Mouse (Mus musculus): ENCODE results near the gene Vinac1. TPM values are rescaled to one million over a fixed set of nuclear protein-coding genes. Genes with fewer than 3 reads are reported as not detected.

Gene Vinac1
- 0.12 and 0.34 TPM in 2 replicates for polyA plus RNA-seq (2015; fragmentation: Nextera tagmentation; extraction: Ambion mirVana)

DNA sequence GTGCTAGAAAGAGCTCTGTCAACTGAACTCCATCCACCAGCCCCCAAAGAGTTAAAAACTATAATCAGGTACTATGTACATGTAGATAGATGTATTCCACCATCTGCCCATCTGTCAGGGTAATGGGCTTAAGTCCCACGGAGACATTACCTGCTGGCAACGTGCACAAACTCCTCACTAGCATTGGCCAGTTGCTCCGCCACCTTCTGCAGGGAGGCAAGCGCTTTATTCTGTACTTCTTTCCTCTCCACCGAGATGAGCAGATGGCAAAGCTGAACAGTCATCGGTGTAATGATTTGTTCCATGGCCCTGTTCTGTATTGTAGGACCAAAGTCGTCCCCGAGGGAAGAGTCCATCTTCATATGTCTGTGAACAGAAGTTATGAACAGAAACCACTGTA lies at the start of gene Vinac1:
Gene Vinac1, minus strand, starts transcription at position 362 of the 400 bp plus-strand sequence.
- no peak within 1 kb of the TSS for H3K4me3 ChIP-seq (replicated peaks; ENCODE audit: low read length)
- no peaks in the 10 kb centered on the region for H3K4me1 ChIP-seq (replicated peaks; ENCODE audit: control insufficient read depth, insufficient read depth, low read length)
- no peak within 1 kb of the TSS for H3K27ac ChIP-seq (ENCODE audit: low read length)
- WGBS = 74% methylated on average over 8 of the region's 8 CpGs
- ATAC-seq = no peak
- H3K9ac ChIP-seq (replicated peaks; ENCODE audit: low read depth, low read length) = no peak within 1 kb of the TSS
- H3K4me2 ChIP-seq (ENCODE audit: low read length) = no peak within 1 kb of the TSS
- no peaks in the 10 kb centered on the region for H3K36me3 ChIP-seq (ENCODE audit: control insufficient read depth, insufficient read depth)
- no peaks in the 10 kb centered on the region for H3K27me3 ChIP-seq (replicated peaks; ENCODE audit: control insufficient read depth, insufficient read depth, low read length)
- H3K9me3 ChIP-seq (ENCODE audit: control insufficient read depth, low read length) = no peaks in the 10 kb centered on the region

DNA sequence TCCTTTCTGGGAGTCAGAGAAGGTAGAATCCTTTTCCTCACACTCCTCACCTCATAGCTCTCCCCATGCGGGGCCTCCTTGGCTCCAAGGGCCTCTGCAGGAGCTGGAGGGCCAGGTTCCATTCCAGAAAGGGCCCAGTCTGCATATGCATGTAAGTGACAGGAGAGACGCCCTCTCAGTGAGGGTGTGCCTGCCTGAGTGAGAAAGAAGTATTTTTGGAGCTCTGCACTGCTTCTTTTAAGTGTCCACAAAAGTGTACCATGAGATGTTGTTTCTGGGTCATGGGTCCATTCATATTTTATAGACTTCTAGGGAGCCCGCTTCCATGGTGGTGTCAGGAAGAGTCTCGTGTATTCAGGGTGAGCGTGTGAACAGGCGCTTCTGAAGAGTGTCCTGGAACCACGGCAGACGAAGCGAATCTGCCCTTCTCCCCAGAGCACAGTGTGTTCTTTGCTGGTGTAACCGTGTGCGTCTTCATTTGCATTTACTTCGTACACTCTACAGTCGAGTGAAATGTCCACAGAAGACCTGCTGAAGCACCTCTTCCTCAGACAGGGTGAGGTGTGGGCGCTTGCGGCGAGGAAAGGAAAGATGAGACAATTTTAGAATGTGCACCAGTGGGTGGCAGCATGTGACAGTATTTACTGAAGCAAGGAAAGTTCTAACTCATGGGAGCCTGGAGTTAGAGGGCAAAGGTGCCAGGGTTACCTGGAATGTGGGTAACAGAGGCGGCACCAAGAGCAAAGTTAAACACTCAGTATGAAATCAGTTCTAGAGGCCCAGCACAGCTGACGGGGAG lies 46.2 kb upstream of the Vinac1 start:
- WGBS = 90% methylated on average over 18 of the region's 18 CpGs
- H3K4me3 ChIP-seq (replicated peaks; ENCODE audit: low read length) = no peak overlapping the region
- peaks cover 9% of the 10 kb centered on the region; the same call in 1 of the 2 replicates for H3K36me3 ChIP-seq (ENCODE audit: control insufficient read depth, insufficient read depth)
- H3K27ac ChIP-seq (ENCODE audit: low read length) = no peak overlapping the region
- no peak overlapping the region for H3K4me2 ChIP-seq (ENCODE audit: low read length)
- H3K27me3 ChIP-seq (replicated peaks; ENCODE audit: control insufficient read depth, insufficient read depth, low read length) = no peaks in the 10 kb centered on the region
- no peaks in the 10 kb centered on the region for H3K4me1 ChIP-seq (replicated peaks; ENCODE audit: control insufficient read depth, insufficient read depth, low read length)
- no peaks in the 10 kb centered on the region for H3K9me3 ChIP-seq (ENCODE audit: control insufficient read depth, low read length)
- ATAC-seq = no peak
- H3K9ac ChIP-seq (replicated peaks; ENCODE audit: low read depth, low read length) = no peak overlapping the region

DNA sequence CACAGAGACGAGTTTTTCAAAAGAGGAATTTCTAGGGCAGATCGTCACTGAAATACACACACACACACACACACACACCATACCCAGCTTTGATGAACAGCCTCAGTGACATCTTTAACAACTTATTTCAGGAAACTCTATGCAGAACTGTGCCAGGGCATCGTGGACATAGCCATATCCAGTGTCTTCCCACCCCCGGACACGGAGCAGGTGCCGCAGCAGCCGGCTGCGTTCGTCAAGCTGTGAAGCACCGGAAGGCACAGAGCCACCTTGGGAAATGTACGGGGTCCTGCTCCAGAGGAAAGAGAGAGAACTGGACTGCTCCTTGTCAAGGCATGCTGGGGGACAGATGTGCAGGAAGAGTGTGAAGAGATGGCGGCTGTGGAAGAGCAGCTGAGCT lies 44.8 kb upstream of the Vinac1 start:
- 93% methylated on average over 12 of the region's 12 CpGs for WGBS
- Histone ChIP-seq H3K9ac (replicated peaks; ENCODE audit: low read depth, low read length) (no peak overlapping the region), H3K9me3 (ENCODE audit: control insufficient read depth, low read length) (no peaks in the 10 kb centered on the region), H3K4me1 (replicated peaks; ENCODE audit: control insufficient read depth, insufficient read depth, low read length) (no peaks in the 10 kb centered on the region), H3K27me3 (replicated peaks; ENCODE audit: control insufficient read depth, insufficient read depth, low read length) (no peaks in the 10 kb centered on the region), H3K36me3 (ENCODE audit: control insufficient read depth, insufficient read depth) (peaks cover 9% of the 10 kb centered on the region; the same call in 1 of the 2 replicates), H3K27ac (ENCODE audit: low read length) (no peak overlapping the region), H3K4me2 (ENCODE audit: low read length) (no peak overlapping the region), H3K4me3 (replicated peaks; ENCODE audit: low read length) (no peak overlapping the region)
- no peak for ATAC-seq

DNA sequence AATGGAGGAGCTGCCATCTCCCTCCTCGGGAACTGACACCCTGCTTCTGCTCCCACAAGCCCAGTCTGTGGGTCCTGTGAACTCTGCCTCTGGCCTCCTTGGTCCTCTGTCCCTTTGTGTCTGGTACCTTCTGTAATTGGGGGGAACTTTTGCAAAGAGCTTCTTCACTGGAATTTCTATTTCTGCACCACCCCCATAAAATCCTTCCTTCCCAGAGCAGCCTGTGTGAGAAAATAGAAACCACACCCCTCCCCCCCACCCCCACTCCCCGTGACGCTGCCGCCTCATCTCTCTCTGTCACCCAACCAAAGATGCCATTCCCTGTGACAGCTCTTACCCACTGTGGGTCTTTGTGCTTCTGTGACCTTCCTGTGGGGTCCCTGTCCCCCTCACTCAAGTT lies 42.4 kb upstream of the Vinac1 start:
- no peak for ATAC-seq
- Histone ChIP-seq H3K27me3 (replicated peaks; ENCODE audit: control insufficient read depth, insufficient read depth, low read length) (no peaks in the 10 kb centered on the region), H3K4me1 (replicated peaks; ENCODE audit: control insufficient read depth, insufficient read depth, low read length) (no peaks in the 10 kb centered on the region), H3K4me2 (ENCODE audit: low read length) (no peak overlapping the region), H3K4me3 (replicated peaks; ENCODE audit: low read length) (no peak overlapping the region), H3K27ac (ENCODE audit: low read length) (no peak overlapping the region), H3K36me3 (ENCODE audit: control insufficient read depth, insufficient read depth) (peaks cover 9% of the 10 kb centered on the region; the same call in 1 of the 2 replicates), H3K9ac (replicated peaks; ENCODE audit: low read depth, low read length) (no peak overlapping the region), H3K9me3 (ENCODE audit: control insufficient read depth, low read length) (no peaks in the 10 kb centered on the region)
- WGBS = 74% methylated on average over 4 of the region's 4 CpGs

DNA sequence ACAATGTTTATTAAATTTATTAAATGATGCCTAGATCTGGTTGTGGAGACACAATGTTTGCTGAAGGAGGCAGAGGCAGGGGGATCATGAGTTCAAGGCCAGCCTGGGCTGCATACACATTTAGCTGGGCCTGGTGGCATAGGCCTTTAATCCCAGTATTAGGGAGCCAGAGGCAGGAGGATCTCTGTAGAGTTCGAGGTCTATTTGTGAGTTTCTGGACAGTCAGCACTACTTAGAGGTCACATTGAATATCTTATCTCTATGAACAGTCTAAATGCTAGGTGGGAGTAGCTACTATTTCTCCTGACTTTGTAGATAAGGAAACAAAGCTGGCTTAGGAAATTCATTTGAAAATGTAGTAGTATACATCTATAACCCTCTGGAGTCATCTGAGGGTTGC lies 39.5 kb upstream of the Vinac1 start:
- Histone ChIP-seq H3K4me2 (ENCODE audit: low read length) (no peak overlapping the region), H3K4me3 (replicated peaks; ENCODE audit: low read length) (no peak overlapping the region), H3K9me3 (ENCODE audit: control insufficient read depth, low read length) (no peaks in the 10 kb centered on the region), H3K27ac (ENCODE audit: low read length) (no peak overlapping the region), H3K9ac (replicated peaks; ENCODE audit: low read depth, low read length) (no peak overlapping the region), H3K4me1 (replicated peaks; ENCODE audit: control insufficient read depth, insufficient read depth, low read length) (no peaks in the 10 kb centered on the region), H3K36me3 (ENCODE audit: control insufficient read depth, insufficient read depth) (peaks cover 5% of the 10 kb centered on the region; the same call in 1 of the 2 replicates), H3K27me3 (replicated peaks; ENCODE audit: control insufficient read depth, insufficient read depth, low read length) (no peaks in the 10 kb centered on the region)
- ATAC-seq = no peak
- whole genome bisulfite sequencing = 90% methylated on average over 1 of the region's 1 CpGs

DNA sequence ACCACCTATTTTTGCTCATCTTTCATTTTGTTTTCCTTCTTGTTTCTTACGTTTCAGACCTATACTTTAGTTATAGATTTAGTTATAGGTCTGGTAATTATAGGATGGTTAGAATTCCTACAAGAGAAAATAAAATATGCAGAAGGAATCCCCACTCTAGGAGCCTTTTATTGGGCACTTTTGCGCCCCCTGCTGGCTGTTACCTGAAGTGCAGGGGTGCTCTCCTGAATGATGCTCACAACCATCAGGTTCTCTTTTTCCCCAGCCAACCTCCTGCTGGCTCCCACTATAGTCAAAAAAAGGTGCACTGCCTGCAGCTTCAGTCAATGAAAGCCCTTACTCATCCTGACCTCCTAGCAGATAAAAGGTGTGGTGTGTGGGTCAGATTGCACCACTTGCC lies 37.0 kb upstream of the Vinac1 start:
- peaks cover 8% of the 10 kb centered on the region for H3K36me3 ChIP-seq (ENCODE audit: control insufficient read depth, insufficient read depth)

DNA sequence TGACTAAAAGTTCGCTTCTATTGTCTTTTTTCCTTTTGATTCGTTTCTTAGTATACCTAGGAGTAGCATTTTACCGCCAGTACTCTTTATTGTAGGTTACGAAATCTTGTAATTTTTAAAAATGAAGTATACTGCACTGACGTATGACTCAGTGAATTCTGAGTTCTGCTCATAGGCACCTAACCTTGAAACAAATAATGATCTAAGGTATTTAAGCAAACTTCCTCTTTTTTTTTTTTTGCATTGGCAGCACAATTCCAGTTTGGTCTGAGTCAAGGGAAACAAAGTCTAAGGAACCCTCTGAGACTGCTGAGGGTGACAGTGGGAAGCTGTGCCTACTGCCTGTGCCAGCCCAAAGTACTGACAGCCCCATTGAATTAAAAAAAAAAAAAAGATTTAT lies 35.5 kb upstream of the Vinac1 start:
- Histone ChIP-seq H3K4me2 (ENCODE audit: low read length) (no peak overlapping the region), H3K27ac (ENCODE audit: low read length) (no peak overlapping the region), H3K4me1 (replicated peaks; ENCODE audit: control insufficient read depth, insufficient read depth, low read length) (no peaks in the 10 kb centered on the region), H3K27me3 (replicated peaks; ENCODE audit: control insufficient read depth, insufficient read depth, low read length) (no peaks in the 10 kb centered on the region), H3K9me3 (ENCODE audit: control insufficient read depth, low read length) (no peaks in the 10 kb centered on the region), H3K4me3 (replicated peaks; ENCODE audit: low read length) (no peak overlapping the region), H3K9ac (replicated peaks; ENCODE audit: low read depth, low read length) (no peak overlapping the region), H3K36me3 (ENCODE audit: control insufficient read depth, insufficient read depth) (peaks cover 16% of the 10 kb centered on the region)
- no peak for ATAC-seq
- 91% methylated on average over 5 of the region's 5 CpGs for WGBS

More for the DNA sequence above, 37.0 kb upstream of the Vinac1 start:
- WGBS = 55% methylated on average over 2 of the region's 2 CpGs
- no peak overlapping the region for H3K27ac ChIP-seq (ENCODE audit: low read length)
- H3K27me3 ChIP-seq (replicated peaks; ENCODE audit: control insufficient read depth, insufficient read depth, low read length) = no peaks in the 10 kb centered on the region
- H3K9ac ChIP-seq (replicated peaks; ENCODE audit: low read depth, low read length) = no peak overlapping the region
- no peak overlapping the region for H3K4me3 ChIP-seq (replicated peaks; ENCODE audit: low read length)
- no peaks in the 10 kb centered on the region for H3K9me3 ChIP-seq (ENCODE audit: control insufficient read depth, low read length)
- ATAC-seq = no peak
- no peak overlapping the region for H3K4me2 ChIP-seq (ENCODE audit: low read length)
- no peaks in the 10 kb centered on the region for H3K4me1 ChIP-seq (replicated peaks; ENCODE audit: control insufficient read depth, insufficient read depth, low read length)

DNA sequence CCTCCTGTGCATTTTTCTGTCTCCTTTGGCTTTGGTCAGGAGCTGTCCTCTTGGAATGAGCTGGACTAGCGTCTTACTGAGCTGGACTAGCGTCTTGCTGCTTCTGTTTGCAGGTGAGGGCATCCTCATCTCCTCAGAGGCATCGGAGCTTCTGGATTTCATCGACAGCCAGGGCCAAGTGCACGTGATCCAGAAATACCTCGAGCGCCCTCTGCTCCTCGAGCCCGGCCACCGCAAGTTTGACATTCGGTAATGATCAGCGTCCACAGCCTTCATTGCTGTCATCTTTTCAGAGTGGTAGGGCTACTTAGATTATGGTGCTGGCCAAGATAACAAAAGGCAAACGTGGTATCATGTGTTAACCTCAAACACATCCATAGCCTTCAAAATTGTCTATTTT lies 33.1 kb upstream of the Vinac1 start:
- 75% methylated on average over 13 of the region's 13 CpGs for WGBS
- Histone ChIP-seq H3K4me3 (replicated peaks; ENCODE audit: low read length) (no peak overlapping the region), H3K4me1 (replicated peaks; ENCODE audit: control insufficient read depth, insufficient read depth, low read length) (no peaks in the 10 kb centered on the region), H3K27me3 (replicated peaks; ENCODE audit: control insufficient read depth, insufficient read depth, low read length) (no peaks in the 10 kb centered on the region), H3K27ac (ENCODE audit: low read length) (no peak overlapping the region), H3K4me2 (ENCODE audit: low read length) (no peak overlapping the region), H3K36me3 (ENCODE audit: control insufficient read depth, insufficient read depth) (peaks cover 24% of the 10 kb centered on the region), H3K9ac (replicated peaks; ENCODE audit: low read depth, low read length) (no peak overlapping the region), H3K9me3 (ENCODE audit: control insufficient read depth, low read length) (no peaks in the 10 kb centered on the region)
- no peak for ATAC-seq

DNA sequence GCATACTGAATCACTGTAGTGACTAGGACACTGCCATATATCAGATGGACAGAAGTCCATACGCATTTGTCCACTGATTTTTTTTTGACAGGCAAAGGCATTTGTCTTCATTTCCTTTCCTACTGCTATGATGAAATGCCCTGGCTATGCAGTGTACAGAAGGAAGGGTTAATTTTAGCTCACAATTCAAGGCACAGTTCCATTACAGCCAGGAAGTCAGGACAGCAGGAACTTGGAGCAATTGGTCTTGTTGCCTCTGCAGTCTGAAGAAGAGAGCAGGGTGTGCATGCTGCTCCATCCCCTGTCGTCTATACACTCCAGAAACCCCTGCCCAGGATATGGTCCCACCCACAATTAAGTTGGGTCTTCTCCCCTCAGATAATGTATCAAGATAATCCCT lies 31.2 kb upstream of the Vinac1 start:
- Histone ChIP-seq H3K9ac (replicated peaks; ENCODE audit: low read depth, low read length) (no peak overlapping the region), H3K27ac (ENCODE audit: low read length) (no peak overlapping the region), H3K4me1 (replicated peaks; ENCODE audit: control insufficient read depth, insufficient read depth, low read length) (no peaks in the 10 kb centered on the region), H3K4me2 (ENCODE audit: low read length) (no peak overlapping the region), H3K4me3 (replicated peaks; ENCODE audit: low read length) (no peak overlapping the region), H3K36me3 (ENCODE audit: control insufficient read depth, insufficient read depth) (peaks cover 24% of the 10 kb centered on the region), H3K27me3 (replicated peaks; ENCODE audit: control insufficient read depth, insufficient read depth, low read length) (no peaks in the 10 kb centered on the region), H3K9me3 (ENCODE audit: control insufficient read depth, low read length) (no peaks in the 10 kb centered on the region)
- 91% methylated on average over 2 of the region's 2 CpGs for WGBS
- ATAC-seq = no peak

Data from forebrain, embryonic 16.5 days (tissue).